Mouse (Mus musculus) neural tube, embryonic 14.5 days (tissue): ENCODE measurements at regions not wholly inside any gene's neighbourhood (a gene's known extent, or its start where the extent isn't known, plus 50 kb on each side); places are given as distances from the start of the nearest gene placed in this dataset.

Experiments
- ATAC-seq: fragments of 200-750 bp; cut with Nextera tagmentation; 2 replicates; pipeline ENCODE4 v1.8.0; 2017; ENCODE audit warnings: low read depth, mild to moderate bottlenecking, moderate TSS enrichment, moderate library complexity
- H3K27ac ChIP-seq: fragments of 300-500 bp; sonication (generic); 2 replicates; pipeline ENCODE4 v1.5.1; 2014; ENCODE audit warnings: low read depth, mild to moderate bottlenecking, control low read depth, low read length, moderate library complexity, mixed read lengths
- H3K27me3 ChIP-seq: fragments of 300-500 bp; sonication (generic); 2 replicates; pipeline ENCODE4 v1.6.1; 2014; ENCODE audit warnings: low read length; ENCODE audit not compliant: control insufficient read depth, insufficient read depth
- H3K36me3 ChIP-seq: fragments of 300-500 bp; sonication (generic); 2 replicates; pipeline ENCODE4 v1.6.1; 2014; ENCODE audit warnings: low read length, mixed read lengths; ENCODE audit not compliant: control insufficient read depth, insufficient read depth
- H3K4me1 ChIP-seq: fragments of 300-500 bp; sonication (generic); 2 replicates; pipeline ENCODE4 v1.6.1; 2014; ENCODE audit warnings: low read length; ENCODE audit not compliant: control insufficient read depth, insufficient read depth
- H3K4me2 ChIP-seq: fragments of 300-500 bp; sonication (generic); 2 replicates; pipeline ENCODE4 v1.6.1; 2014; ENCODE audit warnings: mild to moderate bottlenecking, low read depth, low read length, control low read depth
- H3K4me3 ChIP-seq: fragments of 300-500 bp; sonication (generic); 2 replicates; pipeline ENCODE4 v1.5.1; 2014; ENCODE audit warnings: low read depth, low read length, control low read depth, mixed read lengths
- H3K9ac ChIP-seq: fragments of 300-500 bp; sonication (generic); replicated peaks from 2 replicates; pipeline ENCODE4 v1.6.1; 2014; ENCODE audit warnings: low read depth, mild to moderate bottlenecking, control low read depth, low read length, mixed read lengths
- H3K9me3 ChIP-seq: fragments of 300-500 bp; sonication (generic); 2 replicates; pipeline ENCODE4 v1.6.1; 2016; ENCODE audit warnings: low read length; ENCODE audit not compliant: control insufficient read depth
- WGBS: fragments of 180-500 bp; shearing (Covaris S2); extraction: QIAGEN DNeasy Blood & Tissue Kit; methylation state at CpG from one replicate; pipeline ENCODE4 v1.1.7; 2014; 5-methylcytosine and 5-hydroxymethylcytosine counted together

DNA sequence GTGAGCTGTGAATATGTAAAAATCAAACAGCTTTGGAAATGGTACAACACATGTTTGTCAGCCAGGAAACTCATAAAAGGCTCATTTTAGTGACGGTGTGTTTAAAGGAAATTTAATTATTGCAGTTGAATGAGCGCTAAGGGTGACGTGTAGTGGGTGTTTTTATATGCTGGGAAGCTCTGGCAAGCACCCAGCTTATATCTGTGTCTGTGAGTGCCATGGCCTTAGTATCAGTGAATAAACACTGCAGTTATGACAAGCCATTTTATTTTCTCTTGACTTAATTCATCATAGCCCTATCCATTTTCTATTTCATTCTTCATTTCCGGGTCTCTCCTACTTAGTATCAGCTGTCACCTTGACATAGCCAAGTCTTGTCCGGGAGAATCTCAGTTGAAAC lies 83.7 kb upstream of the Adarb2 start:
- Histone ChIP-seq H3K4me3 (no peak overlapping the region), H3K9ac (no peak overlapping the region), H3K36me3 (no peaks in the 10 kb centered on the region), H3K4me1 (no peaks in the 10 kb centered on the region), H3K4me2 (no peak overlapping the region), H3K27me3 (no peaks in the 10 kb centered on the region), H3K9me3 (no peaks in the 10 kb centered on the region), H3K27ac (no peak overlapping the region)
- WGBS: 65% methylated on average over 5 of the region's 5 CpGs
- no peak for ATAC-seq

DNA sequence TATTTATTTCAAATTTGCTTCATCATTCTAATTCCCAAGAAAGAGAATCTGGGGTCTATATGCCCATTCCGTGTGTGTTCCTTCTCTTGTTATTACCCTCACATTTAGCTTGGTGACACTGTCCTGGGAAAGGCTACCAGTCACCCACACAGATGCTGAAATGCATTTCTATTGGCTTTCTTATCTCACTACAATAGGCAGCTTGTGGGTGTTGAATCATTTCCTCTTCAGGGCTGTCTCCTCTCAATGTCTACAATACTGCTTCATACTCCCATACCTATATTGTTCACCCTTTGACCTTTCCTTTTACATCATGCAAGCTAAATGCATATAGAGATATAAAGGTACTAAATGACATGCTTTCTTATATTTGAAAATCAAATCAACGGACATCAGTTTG lies 82.7 kb upstream of the Adarb2 start:
- Histone ChIP-seq H3K27me3 (no peaks in the 10 kb centered on the region), H3K4me3 (no peak overlapping the region), H3K9ac (no peak overlapping the region), H3K4me2 (no peak overlapping the region), H3K4me1 (no peaks in the 10 kb centered on the region), H3K27ac (no peak overlapping the region), H3K9me3 (no peaks in the 10 kb centered on the region), H3K36me3 (no peaks in the 10 kb centered on the region)
- 81% methylated on average over 2 of the region's 2 CpGs for WGBS
- no peak for ATAC-seq

GRCm38 (mm10) chr13:8134764-8135163 lies 67.9 kb upstream of the Adarb2 start:
- Histone ChIP-seq H3K4me1 (no peaks in the 10 kb centered on the region), H3K4me2 (no peak overlapping the region), H3K36me3 (no peaks in the 10 kb centered on the region), H3K4me3 (no peak overlapping the region), H3K27me3 (no peaks in the 10 kb centered on the region), H3K27ac (no peak overlapping the region), H3K9ac (no peak overlapping the region), H3K9me3 (no peaks in the 10 kb centered on the region)
- ATAC-seq: no peak
- WGBS: 96% methylated on average over 2 of the region's 2 CpGs

DNA sequence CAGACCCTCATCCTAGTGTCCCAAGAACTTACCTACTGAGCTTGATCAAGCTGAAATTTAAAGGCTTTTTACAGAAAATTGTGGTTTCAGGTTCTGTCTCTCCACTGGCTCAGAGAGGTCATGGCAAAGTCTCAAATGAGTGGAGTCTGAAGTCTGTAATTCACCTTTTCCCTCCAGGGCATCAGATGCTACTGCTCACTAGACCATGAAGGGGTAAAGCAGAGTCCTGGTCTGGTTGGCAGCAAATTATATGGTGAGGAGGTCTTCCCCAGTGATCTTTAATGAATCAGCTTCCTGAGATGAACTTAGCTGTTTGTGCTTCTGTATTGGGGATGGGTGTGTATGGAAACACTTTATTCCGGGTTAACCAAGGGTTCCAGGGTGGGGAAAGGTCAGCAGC lies 63.3 kb upstream of the Adarb2 start:
- Histone ChIP-seq H3K9ac (no peak overlapping the region), H3K36me3 (no peaks in the 10 kb centered on the region), H3K9me3 (no peaks in the 10 kb centered on the region), H3K27me3 (no peaks in the 10 kb centered on the region), H3K4me1 (no peaks in the 10 kb centered on the region), H3K27ac (no peak overlapping the region), H3K4me3 (no peak overlapping the region), H3K4me2 (no peak overlapping the region)
- WGBS: 74% methylated on average over 1 of the region's 1 CpGs
- ATAC-seq: no peak

DNA sequence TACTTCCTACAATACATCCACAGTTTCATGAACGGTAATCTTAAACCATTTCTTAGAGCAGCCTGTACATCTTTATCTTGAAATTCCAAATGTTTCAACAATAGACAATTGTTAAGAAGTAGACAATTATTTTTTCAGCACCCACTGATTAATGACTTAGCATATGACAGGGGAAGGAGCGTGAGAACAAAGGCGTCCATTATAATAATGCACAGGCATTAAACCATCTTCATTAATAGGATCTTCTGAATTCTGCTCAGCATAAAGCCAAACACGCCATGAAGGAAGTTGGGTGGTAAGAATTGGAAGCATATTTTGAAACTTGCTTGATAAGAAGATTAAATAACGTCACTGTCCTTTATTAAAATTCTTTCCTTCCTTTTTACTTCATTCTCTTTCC lies 50.5 kb upstream of the Adarb2 start:
- no peak overlapping the region for H3K27ac ChIP-seq
- no peaks in the 10 kb centered on the region for H3K9me3 ChIP-seq
- 67% methylated on average over 5 of the region's 5 CpGs for WGBS
- H3K4me1 ChIP-seq: no peaks in the 10 kb centered on the region
- no peak for ATAC-seq
- H3K4me3 ChIP-seq: no peak overlapping the region
- H3K27me3 ChIP-seq: no peaks in the 10 kb centered on the region
- H3K9ac ChIP-seq: no peak overlapping the region
- H3K4me2 ChIP-seq: no peak overlapping the region
- no peaks in the 10 kb centered on the region for H3K36me3 ChIP-seq
